12 mouse cellular contexts compared by ENCODE assay signal in genomic region chr2:94138469-94139390, GRCm38 (mm10). TPM values are rescaled to one million over a fixed set of nuclear protein-coding genes. Genes with fewer than 3 reads are reported as not detected.
A peak's percentile ranks its signal among the peaks of the same experiment; 100 is the strongest.
DNase-seq lines count a peak whose midpoint lies in the region; ATAC-seq and TF ChIP-seq lines count a peak whose summit lies in the region.
"Had no signal": no experiment of that assay in that cellular context is flagged by ENCODE, and none has a peak within 500 bp of the region (broad histone marks: within the 10 kb centered on the region; RNA-seq: fewer than 3 reads in every experiment).

No protein-coding gene starts in this region.

- WGBS in cerebellum, adult 2 months: 76% methylated on average over 3 of the region's 3 CpGs
- WGBS in kidney, adult 2 months: 76% methylated on average over 3 of the region's 3 CpGs
- WGBS in midbrain, embryonic 14.5 days: 85% methylated on average over 3 of the region's 3 CpGs
- 89% methylated on average over 3 of the region's 3 CpGs for WGBS in midbrain, embryonic 13.5 days

- no peak overlapping the region for H3K4me2 ChIP-seq in midbrain, embryonic 14.5 days (ENCODE audit: low read length)
- H3K4me2 ChIP-seq in midbrain, embryonic 13.5 days (replicated peaks): no peak overlapping the region
- H3K4me2 ChIP-seq: lung, embryonic 15.5 days had no signal

- ATAC-seq in midbrain, embryonic 14.5 days (ENCODE audit: low FRiP score, low TSS enrichment): no peak
- ATAC-seq in midbrain, embryonic 13.5 days: no peak
- ATAC-seq: intestine, embryonic 16.5 days had no signal

- no peak overlapping the region for H3K9ac ChIP-seq in midbrain, embryonic 14.5 days (replicated peaks; ENCODE audit: low read length)
- H3K9ac ChIP-seq in midbrain, embryonic 13.5 days (replicated peaks): no peak overlapping the region
- H3K9ac ChIP-seq: lung, embryonic 15.5 days had no signal

- TF ChIP-seq POLR2A in cerebellum, adult 2 months (IDR thresholded peaks at IDR 0.05; ENCODE audit: borderline replicate concordance, insufficient read depth, low read length): no peak
- TF ChIP-seq POLR2A in kidney, adult 2 months (IDR thresholded peaks at IDR 0.05; ENCODE audit: low read depth, low read length): no peak

- DNase-seq in cerebellum, adult 9-10 months: peak; percentile 35
- no peak for DNase-seq in cerebellum, adult 2 months
- DNase-seq in kidney, adult 2 months: no peak
- DNase-seq in kidney, adult 11 months: no peak
- DNase-seq in midbrain, embryonic 14.5 days: peak; percentile 51
- DNase-seq in telencephalon, adult 2 months (ENCODE audit: low read depth, low spot score): peak; percentile 46
- DNase-seq in heart, postnatal 36 days: no peak
- DNase-seq: heart, postnatal 14 days had no signal

- H3K27me3 ChIP-seq in cerebellum, adult 2 months (ENCODE audit: control insufficient read depth, insufficient read depth, low read length): no peaks in the 10 kb centered on the region
- no peaks in the 10 kb centered on the region for H3K27me3 ChIP-seq in kidney, adult 2 months (replicated peaks; ENCODE audit: control insufficient read depth, insufficient read depth, low read length)
- H3K27me3 ChIP-seq in midbrain, embryonic 14.5 days (ENCODE audit: control insufficient read depth, insufficient read depth, low read length): no peaks in the 10 kb centered on the region
- H3K27me3 ChIP-seq in midbrain, embryonic 13.5 days: no peaks in the 10 kb centered on the region
- H3K27me3 ChIP-seq: lung, embryonic 15.5 days had no signal

- H3K4me3 ChIP-seq in cerebellum, adult 2 months (replicated peaks; ENCODE audit: insufficient read depth, low read depth, low read length): no peak overlapping the region
- no peak overlapping the region for H3K4me3 ChIP-seq in kidney, adult 2 months (ENCODE audit: insufficient read depth, low read depth, low read length)
- H3K4me3 ChIP-seq in midbrain, embryonic 14.5 days (replicated peaks; ENCODE audit: low read depth, low read length): no peak overlapping the region
- no peak overlapping the region for H3K4me3 ChIP-seq in midbrain, embryonic 13.5 days (replicated peaks)
- H3K4me3 ChIP-seq: lung, embryonic 15.5 days had no signal

- no peaks in the 10 kb centered on the region for H3K9me3 ChIP-seq in midbrain, embryonic 14.5 days (ENCODE audit: control insufficient read depth, low read length)
- no peaks in the 10 kb centered on the region for H3K9me3 ChIP-seq in midbrain, embryonic 13.5 days
- H3K9me3 ChIP-seq: G1E; lung, embryonic 15.5 days had no signal

- H3K4me1 ChIP-seq in cerebellum, adult 2 months (ENCODE audit: control insufficient read depth, insufficient read depth, low read length): no peaks in the 10 kb centered on the region
- no peaks in the 10 kb centered on the region; the same call in 1 of the 2 replicates for H3K4me1 ChIP-seq in kidney, adult 2 months (ENCODE audit: control insufficient read depth, insufficient read depth, low read length)
- no peaks in the 10 kb centered on the region for H3K4me1 ChIP-seq in midbrain, embryonic 14.5 days (ENCODE audit: control insufficient read depth, insufficient read depth, low read length)
- no peaks in the 10 kb centered on the region; the same call in 1 of the 2 replicates for H3K4me1 ChIP-seq in midbrain, embryonic 13.5 days (replicated peaks)

- H3K27ac ChIP-seq in cerebellum, adult 2 months (ENCODE audit: insufficient read depth, low read length): no peak overlapping the region
- no peak overlapping the region for H3K27ac ChIP-seq in kidney, adult 2 months (ENCODE audit: insufficient read depth, low read depth, low read length)
- H3K27ac ChIP-seq in midbrain, embryonic 14.5 days (replicated peaks; ENCODE audit: low read depth, low read length): no peak overlapping the region
- H3K27ac ChIP-seq in midbrain, embryonic 13.5 days: no peak overlapping the region
- H3K27ac ChIP-seq: lung, embryonic 15.5 days had no signal

- intact Hi-C loops in heart, postnatal 36 days (cut with DNase I): no loop called here

- H3K36me3 ChIP-seq in kidney, adult 2 months (ENCODE audit: control insufficient read depth, insufficient read depth, low read length): no peaks in the 10 kb centered on the region
- H3K36me3 ChIP-seq in midbrain, embryonic 14.5 days (ENCODE audit: control insufficient read depth, insufficient read depth, low read length): no peaks in the 10 kb centered on the region
- no peaks in the 10 kb centered on the region for H3K36me3 ChIP-seq in midbrain, embryonic 13.5 days
- H3K36me3 ChIP-seq: lung, embryonic 15.5 days had no signal

- TF ChIP-seq CTCF in cerebellum, adult 2 months (IDR thresholded peaks at IDR 0.05; ENCODE audit: borderline replicate concordance, insufficient read depth, low read depth, low read length): no peak
- peak; percentile 21; the same call in 1 of the 2 replicates for TF ChIP-seq CTCF in kidney, adult 2 months (conservative IDR thresholded peaks at IDR 0.05; ENCODE audit: insufficient read depth, insufficient read length, low read depth, low read length)

RNA-seq across cellular contexts. Expression of gene Hsd17b12, which starts 19.0 kb away (rescaled TPM):
- 83.0 and 89.1 TPM in 2 replicates for polyA plus RNA-seq in cerebellum, adult 2 months (2012; rRNA removed)
- 27.2 and 32.4 TPM in 2 replicates for polyA plus RNA-seq in kidney, adult 2 months (2012; rRNA removed)
- 145 and 154 TPM in 2 replicates for polyA plus RNA-seq in midbrain, embryonic 14.5 days (2014; fragmentation: Nextera tagmentation; extraction: Ambion mirVana)
- 122 and 131 TPM in 2 replicates for polyA plus RNA-seq in midbrain, embryonic 13.5 days (2015; fragmentation: Nextera tagmentation; extraction: Ambion mirVana)
- total RNA-seq in heart, postnatal 36 days (2021): 10 to 100 TPM; 18.4 to 19.2 TPM

Comparison
In these comparisons a context has a peak if more than half of its experiments do, and no peak if none do; other contexts are left out.
1. DNase-seq: peak in cerebellum, adult 9-10 months (single experiment), midbrain, embryonic 14.5 days (single experiment) and telencephalon, adult 2 months (single experiment); none in cerebellum, adult 2 months (0 of 2), kidney, adult 2 months (single experiment), kidney, adult 11 months (single experiment) and heart, postnatal 36 days (0 of 2).